Mouse (Mus musculus): ENCODE measurements around the gene Hist1h1c.
"Not testable (repeated sequence)": the region's sequence is repeated elsewhere in the genome, so short reads cannot be mapped to it uniquely, and the experiment has no call there.

Gene Hist1h1c

GRCm38 (mm10) chr13:23738677-23739068, at the start of gene Hist1h1c:
Hist1h1c (plus strand) TSS chr13:23738808.
- DNase-seq (ENCODE audit: inconsistent age in 2 of 2, low spot score in 1 of 2): peak; percentile 94 to 98

DNA sequence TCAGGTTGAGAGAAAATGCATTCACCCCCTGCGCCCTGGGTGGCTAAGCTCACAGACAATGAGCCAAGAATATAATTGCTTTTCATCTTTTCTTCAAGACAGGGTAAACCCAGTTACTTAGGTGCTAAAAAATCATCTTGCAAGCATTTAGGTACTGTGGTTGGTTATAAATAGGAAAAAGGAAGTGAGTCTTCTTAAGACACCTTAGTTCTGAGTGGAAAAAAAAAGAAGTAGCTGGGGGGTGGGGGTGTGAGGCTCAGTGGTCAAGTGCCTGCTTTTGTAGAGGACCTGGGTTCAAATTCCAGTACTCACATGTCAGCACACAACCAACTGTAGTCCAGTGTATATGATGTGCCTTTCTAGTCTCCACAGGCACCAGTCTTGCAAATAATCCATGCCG, 49.7 kb upstream of the Hist1h1c start:
- no peak for DNase-seq (ENCODE audit: inconsistent age in 2 of 2, low spot score in 1 of 2)

DNA sequence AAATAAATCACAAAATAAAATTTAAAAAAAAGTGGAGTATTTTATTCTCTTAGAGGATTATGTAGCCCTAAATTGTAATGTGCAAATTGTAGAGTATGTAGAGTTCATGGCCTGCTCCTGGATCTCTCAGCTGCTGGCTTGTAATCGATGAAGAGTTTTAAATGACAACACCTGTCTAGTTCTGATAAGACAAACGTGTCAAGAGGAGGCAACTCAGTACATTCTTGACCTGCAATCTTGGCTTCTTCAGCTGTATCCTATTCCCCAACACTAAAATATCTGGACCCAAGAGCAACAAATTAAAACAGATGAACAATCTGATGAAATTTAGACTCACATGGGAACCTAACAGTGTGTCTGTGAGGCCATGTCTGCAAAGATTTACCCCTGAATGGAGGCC, 49.1 kb upstream of the Hist1h1c start:
- no peak for DNase-seq (ENCODE audit: inconsistent age in 2 of 2, low spot score in 1 of 2)

GRCm38 (mm10) chr13:23693856-23694440, 44.7 kb upstream of the Hist1h1c start:
- peak in 1 of 2 experiments; percentile 15 for DNase-seq (ENCODE audit: inconsistent age in 2 of 2, low spot score in 1 of 2)

- DNase-seq (ENCODE audit: inconsistent age in 2 of 2, low spot score in 1 of 2): no peak
Measured at GRCm38 (mm10) chr13:23694956-23695355, 43.7 kb upstream of the Hist1h1c start.

- DNase-seq (ENCODE audit: inconsistent age in 2 of 2, low spot score in 1 of 2): no peak
Measured at GRCm38 (mm10) chr13:23695514-23695913, 43.1 kb upstream of the Hist1h1c start, which contains the start of gene Hist1h1t. Hist1h1t (plus strand) TSS chr13:23695814.

- DNase-seq (ENCODE audit: inconsistent age in 2 of 2, low spot score in 1 of 2): peak in 1 of 2 experiments; percentile 65
Measured at GRCm38 (mm10) chr13:23696061-23696474, 42.5 kb upstream of the Hist1h1c start.

- DNase-seq (ENCODE audit: inconsistent age in 2 of 2, low spot score in 1 of 2): peak; percentile 48 to 81
Measured at GRCm38 (mm10) chr13:23697491-23698299, 40.9 kb upstream of the Hist1h1c start.

DNA sequence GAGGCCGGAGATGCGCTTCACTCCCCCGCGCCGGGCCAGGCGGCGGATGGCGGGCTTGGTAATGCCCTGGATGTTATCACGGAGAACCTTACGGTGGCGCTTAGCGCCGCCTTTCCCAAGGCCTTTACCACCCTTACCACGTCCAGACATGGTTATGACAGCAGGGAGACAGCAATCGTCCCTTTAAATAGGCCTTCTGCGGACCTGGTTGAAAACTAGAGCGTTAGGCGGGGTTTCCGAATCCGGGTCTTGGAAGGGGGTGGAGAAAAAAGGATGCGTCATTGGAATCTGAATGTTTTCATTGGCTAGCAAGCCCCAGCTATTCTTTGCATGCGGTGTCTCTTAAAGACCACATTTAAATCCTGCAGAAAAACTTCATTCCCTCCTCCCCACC, 40.3 kb upstream of the Hist1h1c start, which contains the start of gene Hist1h4c:
Hist1h4c (minus strand) TSS at position 155 of the 394 bp plus-strand sequence.
- DNase-seq (ENCODE audit: inconsistent age in 2 of 2, low spot score in 1 of 2): peak; percentile 98 to 100

GRCm38 (mm10) chr13:23698996-23699395, 39.6 kb upstream of the Hist1h1c start:
- DNase-seq (ENCODE audit: inconsistent age in 2 of 2, low spot score in 1 of 2): no peak

DNA sequence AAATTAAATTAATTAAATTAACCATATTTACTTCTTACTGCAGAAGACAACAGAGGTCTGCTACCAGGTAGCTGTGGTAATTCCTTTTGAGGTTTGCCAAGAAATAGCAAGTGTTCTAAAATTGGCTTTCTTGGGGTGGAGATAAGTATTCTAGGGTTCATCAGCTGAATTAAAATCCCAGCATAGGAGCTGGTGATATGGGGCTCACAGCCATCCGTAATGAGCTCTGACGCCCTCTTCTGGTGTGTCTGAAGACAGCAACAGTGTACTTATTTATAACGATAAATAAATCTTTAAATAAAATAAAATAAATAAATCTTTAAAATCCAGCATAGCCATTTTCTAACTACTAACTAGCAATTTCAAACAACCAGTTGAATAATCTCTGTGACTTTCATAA, 38.8 kb upstream of the Hist1h1c start:
- DNase-seq (ENCODE audit: inconsistent age in 2 of 2, low spot score in 1 of 2): peak in 1 of 2 experiments; percentile 21

DNA sequence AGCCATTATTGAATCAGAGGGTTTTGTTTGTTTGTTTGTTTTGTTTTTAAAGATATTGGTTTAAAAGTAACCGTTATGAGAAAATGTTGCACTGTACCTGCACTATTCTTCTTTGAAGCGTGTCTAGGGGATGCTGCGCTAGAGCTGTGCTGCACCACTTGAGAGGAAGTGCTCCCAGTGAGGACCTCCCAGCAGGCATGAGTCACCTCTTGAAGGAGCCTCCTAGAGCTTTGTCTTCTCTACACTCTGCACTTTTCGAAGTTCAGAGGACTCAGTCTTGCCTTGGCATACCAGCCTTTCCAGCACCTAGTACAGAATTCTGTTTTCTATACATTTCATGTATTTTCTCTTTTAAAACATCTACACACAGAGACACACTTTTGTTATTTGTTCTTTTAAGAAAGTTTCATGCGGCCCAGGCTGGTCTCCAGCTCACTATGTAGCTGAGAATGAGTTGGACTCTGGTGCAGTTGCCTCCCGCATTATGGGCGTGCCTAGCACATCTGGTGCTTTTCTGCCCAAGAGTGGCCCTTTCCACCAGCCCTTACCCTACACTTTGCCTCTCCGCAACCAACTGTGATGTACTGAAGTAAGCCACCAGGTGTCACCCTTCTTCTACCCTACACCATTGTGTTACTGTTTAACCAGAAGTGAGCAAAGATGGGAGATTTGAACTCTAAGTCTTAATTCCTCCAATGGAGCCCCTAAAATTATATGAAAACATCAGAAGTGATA, 37.7 kb upstream of the Hist1h1c start:
- peak; percentile 79 to 93 for DNase-seq (ENCODE audit: inconsistent age in 2 of 2, low spot score in 1 of 2)

DNA sequence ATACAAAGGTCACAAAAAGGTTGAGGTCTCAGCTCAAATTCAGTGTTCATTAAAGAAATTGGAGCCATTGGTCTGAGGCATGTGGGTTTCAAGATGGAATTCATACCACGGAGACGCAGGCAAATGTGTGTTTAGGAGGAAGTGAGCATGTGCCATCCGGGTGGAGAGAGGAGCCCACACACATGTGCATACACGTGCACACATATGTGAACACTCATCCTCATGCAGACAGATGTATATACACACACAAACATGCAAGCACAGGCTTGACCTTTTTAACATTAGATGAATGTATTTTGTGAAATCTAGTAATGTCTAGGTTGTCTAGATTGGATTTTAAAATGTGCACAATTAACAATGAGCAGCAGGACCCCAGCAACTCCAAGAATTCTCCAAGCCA, 36.4 kb upstream of the Hist1h1c start:
- DNase-seq (ENCODE audit: inconsistent age in 2 of 2, low spot score in 1 of 2): no peak

DNA sequence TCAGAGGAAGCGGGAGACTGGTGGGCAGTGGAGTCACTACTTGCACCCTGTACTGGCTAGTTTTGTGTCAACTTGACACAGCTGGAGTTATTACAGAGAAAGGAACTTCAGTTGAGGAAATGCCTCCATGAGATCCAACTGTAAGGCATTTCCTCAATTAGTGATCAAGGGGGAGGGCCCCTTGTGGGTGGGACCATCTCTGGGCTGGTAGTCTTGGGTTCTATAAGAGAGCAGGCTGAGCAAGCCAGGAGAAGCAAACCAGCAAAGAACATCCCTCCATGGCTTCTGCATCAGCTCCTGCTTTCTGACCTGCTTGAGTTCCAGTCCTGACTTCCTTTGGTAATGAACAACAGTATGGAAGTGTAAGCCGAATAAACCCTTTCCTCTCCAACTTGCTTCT, 35.8 kb upstream of the Hist1h1c start:
- DNase-seq (ENCODE audit: inconsistent age in 2 of 2, low spot score in 1 of 2): not testable (repeated sequence)

DNA sequence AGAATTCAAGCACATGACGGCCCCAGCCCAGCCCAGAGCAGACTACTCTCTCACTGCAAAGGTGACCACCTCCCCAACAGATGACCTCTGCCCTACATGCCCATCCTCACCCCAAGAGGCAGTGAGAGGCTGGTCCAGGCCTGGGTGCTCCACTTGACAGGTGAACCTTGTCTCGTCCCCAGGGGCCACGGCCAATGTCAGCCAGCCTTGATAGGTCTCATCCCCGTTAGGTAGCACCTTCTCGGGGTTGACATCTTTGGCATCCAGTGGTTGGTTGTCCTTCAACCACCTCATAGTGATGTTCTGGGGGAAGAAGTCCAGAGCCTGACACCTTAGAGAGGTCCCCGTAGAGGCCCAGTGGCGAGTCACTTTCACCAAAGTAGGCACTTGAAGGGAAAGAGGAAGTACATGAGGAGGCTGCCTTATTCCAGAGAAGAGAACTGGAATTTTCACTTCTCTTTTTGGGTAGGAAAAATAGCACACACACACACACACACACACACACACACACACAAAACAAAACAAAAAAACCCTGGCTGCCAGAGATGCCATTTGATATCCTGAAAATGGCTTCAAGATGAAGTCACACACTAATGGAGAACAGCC, 32.8 kb upstream of the Hist1h1c start:
- DNase-seq (ENCODE audit: inconsistent age in 2 of 2, low spot score in 1 of 2): no peak

DNA sequence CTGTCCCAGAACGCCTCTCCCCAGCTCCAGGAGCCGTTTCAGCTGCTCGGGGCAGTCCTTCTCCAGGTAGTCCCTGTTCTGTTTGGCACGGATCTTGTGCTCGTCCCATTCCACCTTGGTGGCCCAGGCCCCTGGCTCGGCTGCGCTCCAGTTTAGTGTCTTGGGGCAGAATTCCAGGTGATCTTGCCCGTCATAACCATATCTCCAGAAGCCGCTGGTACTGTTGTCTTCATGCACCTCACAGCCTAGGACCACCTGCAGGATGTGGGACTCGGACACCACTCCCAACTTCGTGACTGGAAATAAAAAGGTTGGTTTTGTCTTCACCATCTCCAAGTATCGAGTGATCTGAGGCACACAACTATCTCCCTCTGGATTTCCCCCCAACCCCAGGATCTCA, 31.8 kb upstream of the Hist1h1c start:
- no peak for DNase-seq (ENCODE audit: inconsistent age in 2 of 2, low spot score in 1 of 2)

GRCm38 (mm10) chr13:23708041-23708440, 30.6 kb upstream of the Hist1h1c start:
- DNase-seq (ENCODE audit: inconsistent age in 2 of 2, low spot score in 1 of 2): no peak

GRCm38 (mm10) chr13:23708654-23709053, 30.0 kb upstream of the Hist1h1c start:
- DNase-seq (ENCODE audit: inconsistent age in 2 of 2, low spot score in 1 of 2): peak in 1 of 2 experiments; percentile 56

- peak in 1 of 2 experiments; percentile 73 for DNase-seq (ENCODE audit: inconsistent age in 2 of 2, low spot score in 1 of 2)
Measured at GRCm38 (mm10) chr13:23709714-23710373, 28.8 kb upstream of the Hist1h1c start.

DNA sequence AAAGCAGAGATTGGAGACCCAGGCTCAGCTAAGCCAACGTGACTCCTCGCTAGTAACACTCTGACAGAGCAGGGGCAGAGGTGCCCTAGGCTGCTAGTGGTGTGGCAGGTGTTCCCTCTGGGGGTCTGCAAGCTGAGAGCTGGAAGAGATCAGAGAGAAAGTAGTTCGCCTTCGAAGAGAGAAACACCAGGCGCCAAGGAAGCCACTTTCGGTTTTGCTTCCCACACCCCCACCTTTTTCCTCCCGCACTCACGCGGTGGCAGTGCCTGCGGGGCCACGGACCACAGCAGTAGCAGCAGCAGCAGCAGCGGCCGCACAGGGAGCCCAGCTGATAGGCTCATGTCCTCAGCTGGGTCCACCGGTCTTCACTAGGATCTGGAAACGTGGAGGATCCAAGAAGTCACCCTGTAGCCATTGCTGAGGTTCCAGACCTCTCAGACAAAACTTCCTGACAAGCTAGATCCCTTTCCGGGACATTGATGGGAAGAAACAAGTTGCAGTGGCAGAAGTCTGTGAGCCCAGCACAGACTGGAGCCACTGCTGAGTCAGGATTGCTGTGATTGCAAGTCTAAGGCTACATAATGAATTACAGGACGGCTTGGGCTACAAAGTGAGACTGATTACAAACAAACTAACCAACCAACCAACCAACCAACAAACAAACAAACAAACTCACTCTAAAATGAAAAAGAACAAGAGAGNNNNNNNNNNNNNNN, 28.1 kb upstream of the Hist1h1c start, which contains the start of gene Hfe:
Hfe (minus strand) TSS at position 481 of the 716 bp plus-strand sequence.
- peak; percentile 77 to 92 for DNase-seq (ENCODE audit: inconsistent age in 2 of 2, low spot score in 1 of 2)
